Mouse (Mus musculus): ENCODE results near the gene Ipp. TPM values are rescaled to one million over a fixed set of nuclear protein-coding genes. Genes with fewer than 3 reads are reported as not detected.

The Ipp gene
- total and polyA plus RNA-seq, 3 experiments = 8.4 to 8.8 TPM; not detected in 1

DNA sequence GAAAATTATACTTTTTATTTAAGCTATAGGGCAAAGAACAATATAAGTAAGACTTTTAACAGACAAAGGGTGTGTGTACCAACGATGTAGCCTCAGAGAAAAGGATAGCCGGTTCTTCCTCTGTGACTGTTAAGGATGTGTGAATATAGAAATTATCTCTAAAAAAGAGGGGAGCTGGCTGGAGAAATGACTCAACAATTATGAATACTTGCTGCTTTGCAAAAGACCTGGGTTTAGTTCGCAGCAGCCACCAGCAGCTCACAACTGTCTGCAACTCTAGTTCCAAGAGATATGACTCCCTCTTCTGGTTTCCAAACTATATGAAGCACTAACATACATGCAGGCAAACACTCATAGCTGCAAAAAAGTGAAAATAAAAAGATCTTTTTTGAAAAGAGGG lies 45.4 kb upstream of the Ipp start:
- Histone ChIP-seq H3K27ac (ENCODE audit: control insufficient read depth, low read depth, low read length) (peak overlapping the region; percentile 45), H3K27me3 (ENCODE audit: control insufficient read depth in 1 of 2, insufficient read depth in 2 of 2, low read length in 2 of 2) (no peaks in the 10 kb centered on the region), H3K9me3 (replicated peaks; ENCODE audit: insufficient read depth, low read length) (no peaks in the 10 kb centered on the region), H3K36me3 (ENCODE audit: control insufficient read depth in 1 of 2, insufficient read depth in 2 of 2, low read length in 2 of 2) (peaks cover 0 to 9% of the 10 kb centered on the region in 2 experiments; a peak in 2 of 4 replicates), H3K9ac (ENCODE audit: control insufficient read depth, low read depth, low read length, poor library complexity, severe bottlenecking) (peak overlapping the region; percentile 98), H3K4me1 (ENCODE audit: control insufficient read depth in 1 of 2, insufficient read depth in 2 of 2, low read length in 2 of 2) (peaks cover 7 to 10% of the 10 kb centered on the region in 2 experiments), H3K79me2 (ENCODE audit: control insufficient read depth, insufficient read depth, low read length, poor library complexity) (peaks cover 38% of the 10 kb centered on the region), H3K4me3 (ENCODE audit: control insufficient read depth in 1 of 2, insufficient read depth in 1 of 2, low read depth in 2 of 2, low read length in 2 of 2) (peak overlapping the region; percentile 56 to 87)
- TF ChIP-seq ZKSCAN1 (IDR thresholded peaks at IDR 0.05; ENCODE audit: low read depth, low read length) (no peak), TCF12 (IDR thresholded peaks at IDR 0.05; ENCODE audit: low read depth, low read length) (0 out of 2 replicates have a peak, but pooled peaks have one; percentile 30), SIN3A (IDR thresholded peaks at IDR 0.05; ENCODE audit: low read length) (no peak), POLR2AphosphoS2 (IDR thresholded peaks at IDR 0.05; ENCODE audit: low read length) (no peak), CTCF (IDR thresholded peaks at IDR 0.05 in 2 of 3, conservative IDR thresholded peaks at IDR 0.05 in 1 of 3; ENCODE audit: control insufficient read depth in 1 of 3, insufficient read depth in 1 of 3, low read depth in 2 of 3, low read length in 3 of 3, poor library complexity in 1 of 3, severe bottlenecking in 1 of 3) (peak in 1 of 3 experiments; percentile 37; a peak in 2 of 6 replicates), GATA1 (IDR thresholded peaks at IDR 0.05; ENCODE audit: low read depth, low read length) (peak; percentile 27; the same call in 1 of the 2 replicates), TBP (IDR thresholded peaks at IDR 0.05; ENCODE audit: low read depth, low read length) (peak; percentile 65), CHD1 (IDR thresholded peaks at IDR 0.05; ENCODE audit: low read depth, low read length) (0 out of 2 replicates have a peak, but pooled peaks have one; percentile 16), HCFC1 (IDR thresholded peaks at IDR 0.05; ENCODE audit: low read depth, low read length) (0 out of 2 replicates have a peak, but pooled peaks have one; percentile 37), BHLHE40 (IDR thresholded peaks at IDR 0.05; ENCODE audit: borderline replicate concordance, low read depth, low read length) (no peak), MAX (IDR thresholded peaks at IDR 0.05; ENCODE audit: low read length) (no peak), POLR2A (IDR thresholded peaks at IDR 0.05; ENCODE audit: control insufficient read depth in 1 of 2, insufficient read depth in 1 of 2, low read depth in 1 of 2, low read length in 2 of 2, poor library complexity in 1 of 2) (0 out of 4 replicates have a peak, but pooled peaks of 1 of the 2 experiments have one; percentile 35), RAD21 (IDR thresholded peaks at IDR 0.05; ENCODE audit: low read depth, low read length) (peak; percentile 28), MAZ (IDR thresholded peaks at IDR 0.05; ENCODE audit: low read depth, low read length) (peak; percentile 28; the same call in 1 of the 2 replicates), MAFK (IDR thresholded peaks at IDR 0.05; ENCODE audit: borderline replicate concordance, low read depth, low read length) (no peak), SMC3 (IDR thresholded peaks at IDR 0.05; ENCODE audit: low read depth, low read length) (peak; percentile 30; the same call in 1 of the 2 replicates), ZNF384 (IDR thresholded peaks at IDR 0.05; ENCODE audit: low read depth, low read length) (no peak), CHD2 (IDR thresholded peaks at IDR 0.05; ENCODE audit: low read length) (no peak), ETS1 (IDR thresholded peaks at IDR 0.05; ENCODE audit: low read depth, low read length) (peak; percentile 61), NRF1 (IDR thresholded peaks at IDR 0.05; ENCODE audit: insufficient read depth, low read depth, low read length, poor library complexity, severe bottlenecking) (no peak), EP300 (IDR thresholded peaks at IDR 0.05; ENCODE audit: low read depth in 1 of 2, low read length in 2 of 2) (peak; percentile 35 to 54), MEF2A (IDR thresholded peaks at IDR 0.05; ENCODE audit: extremely low read depth, insufficient replicate concordance, low read depth, low read length, poor library complexity, severe bottlenecking) (no peak), JUND (IDR thresholded peaks at IDR 0.05; ENCODE audit: low read depth, low read length) (0 out of 2 replicates have a peak, but pooled peaks have one; percentile 20), MXI1 (IDR thresholded peaks at IDR 0.05; ENCODE audit: low read depth, low read length) (peak; percentile 10; the same call in 1 of the 2 replicates), ELF1 (IDR thresholded peaks at IDR 0.05; ENCODE audit: low read depth, low read length) (no peak)
- DNase-seq (ENCODE audit: low read depth, low spot score) = peak; percentile 81
